Mouse (Mus musculus) brain, embryonic 14.5 days (tissue): Measurements from ENCODE around the gene Gpr132.

Source experiments
- CTCF ChIP-seq: fragments of 200-500 bp; IDR thresholded peaks from 2 replicates; pipeline ENCODE4 v1.5.1; 2012; ENCODE audit warnings: inconsistent platforms, mild to moderate bottlenecking, moderate library complexity, borderline replicate concordance; ENCODE audit not compliant: insufficient read depth, insufficient read length; ENCODE audit errors: extremely low read depth
- POLR2A ChIP-seq: fragments of 200-500 bp; IDR thresholded peaks from 2 replicates; pipeline ENCODE4 v1.6.1; 2012; ENCODE audit warnings: mild to moderate bottlenecking, inconsistent platforms, borderline replicate concordance; ENCODE audit not compliant: poor library complexity, insufficient read depth, insufficient read length, severe bottlenecking; ENCODE audit errors: extremely low read depth

DNA sequence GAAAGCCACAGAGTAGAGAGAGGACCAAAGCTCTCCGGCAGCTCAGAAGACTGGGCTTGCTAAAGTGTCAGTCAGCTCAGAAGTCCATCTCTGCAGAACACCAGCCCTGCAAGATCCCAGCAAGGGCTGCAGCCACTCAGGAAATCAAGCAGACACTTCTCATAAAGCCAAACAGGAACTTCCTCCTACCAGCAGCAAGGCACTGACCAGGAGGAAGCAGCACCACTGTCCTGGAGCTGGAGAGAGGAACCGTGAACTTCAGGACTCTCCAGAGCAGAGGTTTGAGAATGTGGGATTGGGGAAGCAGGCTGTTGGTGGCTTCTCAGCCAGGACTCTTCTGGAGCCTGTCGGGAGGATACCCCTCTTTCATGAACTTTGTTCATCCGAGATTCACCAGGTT lies 26.9 kb upstream of the Gpr132 start:
- TF ChIP-seq POLR2A (no peak), CTCF (no peak)
